ENCODE assay signal across 8 mouse cellular contexts in the genomic region with DNA sequence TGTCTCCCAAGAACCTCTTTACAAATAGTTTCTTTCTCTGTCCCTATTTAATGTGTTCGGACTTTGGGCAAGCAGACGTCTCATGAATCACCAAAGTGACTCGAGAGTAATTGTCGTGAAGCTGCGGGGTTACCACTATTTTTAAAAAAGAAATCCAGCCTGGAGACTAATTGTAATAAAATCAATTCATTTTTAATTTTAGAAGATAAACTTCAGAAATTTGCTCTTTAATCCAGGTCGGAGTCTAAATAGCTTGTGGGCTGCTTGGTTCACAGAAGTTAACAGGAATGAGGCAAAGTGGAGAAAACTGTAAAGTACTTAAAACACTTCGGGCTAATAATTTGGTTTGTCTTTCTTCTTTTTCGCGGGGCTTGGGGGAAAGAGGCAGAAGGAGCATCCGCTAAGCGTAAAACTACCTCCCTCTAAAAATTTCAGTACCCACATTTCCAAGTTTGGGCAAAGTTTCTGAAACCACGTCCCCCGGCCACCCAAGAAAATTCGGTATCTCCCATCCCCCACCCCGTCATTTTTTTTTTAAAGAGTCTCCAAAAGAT. TPM values are rescaled to one million over a fixed set of nuclear protein-coding genes. Genes with fewer than 3 reads are reported as not detected.
DNase-seq lines count a peak whose midpoint lies in the region; ATAC-seq lines count a peak whose summit lies in the region.

No protein-coding gene starts in this region.

- H3K9me3 ChIP-seq in lung, embryonic 15.5 days = no peaks in the 10 kb centered on the region
- no peaks in the 10 kb centered on the region for H3K9me3 ChIP-seq in forebrain, embryonic 11.5 days (ENCODE audit: control insufficient read depth, low read length)
- no peaks in the 10 kb centered on the region for H3K9me3 ChIP-seq in limb, embryonic 11.5 days (ENCODE audit: control insufficient read depth, low read length)
- no peaks in the 10 kb centered on the region for H3K9me3 ChIP-seq in neural tube, embryonic 15.5 days (replicated peaks)

- no peak for ATAC-seq in lung, embryonic 15.5 days (ENCODE audit: borderline replicate concordance, extremely low read depth, low FRiP score, low TSS enrichment)
- no peak for ATAC-seq in forebrain, embryonic 11.5 days (replicated peaks; ENCODE audit: low FRiP score)
- no peak for ATAC-seq in limb, embryonic 11.5 days (ENCODE audit: insufficient number of reproducible peaks, low FRiP score, low TSS enrichment, low read depth)
- no peak for ATAC-seq in neural tube, embryonic 15.5 days (ENCODE audit: low FRiP score)

- no peak overlapping the region for H3K27ac ChIP-seq in lung, embryonic 15.5 days
- no peak overlapping the region for H3K27ac ChIP-seq in forebrain, embryonic 11.5 days (ENCODE audit: low read depth, low read length)
- no peak overlapping the region for H3K27ac ChIP-seq in limb, embryonic 11.5 days (replicated peaks; ENCODE audit: low read depth, low read length)
- H3K27ac ChIP-seq in neural tube, embryonic 15.5 days (replicated peaks) = no peak overlapping the region

- 2% methylated on average over 15 of the region's 15 CpGs for WGBS in lung, embryonic 15.5 days
- 1% methylated on average over 15 of the region's 15 CpGs for WGBS in forebrain, embryonic 11.5 days
- under 1% methylated on average over 15 of the region's 15 CpGs for WGBS in limb, embryonic 11.5 days
- WGBS in neural tube, embryonic 15.5 days = 1% methylated on average over 15 of the region's 15 CpGs

- no peak for DNase-seq in lung, postnatal 4 days
- no peak for DNase-seq in forebrain, embryonic 11.5 days (ENCODE audit: low spot score)
- DNase-seq in limb, embryonic 11.5 days (ENCODE audit: low spot score) = no peak
- no peak for DNase-seq in layer of hippocampus, postnatal 14 days (ENCODE audit: low spot score in 2 of 2)
- no peak for DNase-seq in spleen, postnatal 36 days (ENCODE audit: low spot score in 2 of 2)
- no peak for DNase-seq in ovary, postnatal 14 days (ENCODE audit: low spot score)

- peaks cover 36% of the 10 kb centered on the region for H3K4me1 ChIP-seq in lung, embryonic 15.5 days
- peaks cover 7% of the 10 kb centered on the region for H3K4me1 ChIP-seq in forebrain, embryonic 11.5 days (replicated peaks; ENCODE audit: control insufficient read depth, insufficient read depth, low read length)
- peaks cover 3% of the 10 kb centered on the region; the same call in 1 of the 2 replicates for H3K4me1 ChIP-seq in limb, embryonic 11.5 days (ENCODE audit: control insufficient read depth, insufficient read depth, low read length)
- H3K4me1 ChIP-seq in neural tube, embryonic 15.5 days = peaks cover 44% of the 10 kb centered on the region

- H3K36me3 ChIP-seq in lung, embryonic 15.5 days = no peaks in the 10 kb centered on the region
- H3K36me3 ChIP-seq in forebrain, embryonic 11.5 days (ENCODE audit: control insufficient read depth, insufficient read depth, low read length) = no peaks in the 10 kb centered on the region
- no peaks in the 10 kb centered on the region for H3K36me3 ChIP-seq in limb, embryonic 11.5 days (ENCODE audit: control insufficient read depth, insufficient read depth, low read length)
- no peaks in the 10 kb centered on the region for H3K36me3 ChIP-seq in neural tube, embryonic 15.5 days

- no peak overlapping the region for H3K9ac ChIP-seq in lung, embryonic 15.5 days
- peak overlapping the region; percentile 56 for H3K9ac ChIP-seq in forebrain, embryonic 11.5 days (ENCODE audit: low read length)
- no peak overlapping the region for H3K9ac ChIP-seq in limb, embryonic 11.5 days (ENCODE audit: low read length)
- H3K9ac ChIP-seq in neural tube, embryonic 15.5 days (replicated peaks) = peak overlapping the region; percentile 46; the same call in 1 of the 2 replicates

- H3K4me3 ChIP-seq in lung, embryonic 15.5 days = peak overlapping the region; percentile 56
- peak overlapping the region; percentile 54 for H3K4me3 ChIP-seq in forebrain, embryonic 11.5 days (ENCODE audit: low read depth, low read length)
- peak overlapping the region; percentile 49 for H3K4me3 ChIP-seq in limb, embryonic 11.5 days (ENCODE audit: low read depth, low read length)
- H3K4me3 ChIP-seq in neural tube, embryonic 15.5 days (replicated peaks) = peak overlapping the region; percentile 58

- H3K4me2 ChIP-seq in lung, embryonic 15.5 days = peak overlapping the region; percentile 100
- peak overlapping the region; percentile 90 for H3K4me2 ChIP-seq in forebrain, embryonic 11.5 days (ENCODE audit: low read depth, low read length, severe bottlenecking)
- peak overlapping the region; percentile 93; the same call in 1 of the 2 replicates for H3K4me2 ChIP-seq in limb, embryonic 11.5 days (ENCODE audit: low read depth, severe bottlenecking)
- H3K4me2 ChIP-seq in neural tube, embryonic 15.5 days = peak overlapping the region; percentile 99

- H3K27me3 ChIP-seq in lung, embryonic 15.5 days = peaks cover 72% of the 10 kb centered on the region
- H3K27me3 ChIP-seq in forebrain, embryonic 11.5 days (ENCODE audit: control insufficient read depth, insufficient read depth, low read length) = peaks cover 16% of the 10 kb centered on the region
- H3K27me3 ChIP-seq in limb, embryonic 11.5 days (ENCODE audit: control insufficient read depth, insufficient read depth, low read length) = peaks cover 30% of the 10 kb centered on the region
- peaks cover 34% of the 10 kb centered on the region for H3K27me3 ChIP-seq in neural tube, embryonic 15.5 days (replicated peaks)

RNA-seq across cellular contexts. Expression of a gene that starts 1.1 kb away (rescaled TPM):
- 2.5 and 3.3 TPM in 2 replicates for polyA plus RNA-seq in lung, embryonic 15.5 days (2015; fragmentation: Nextera tagmentation; extraction: Ambion mirVana)
- 27.7 and 33.7 TPM in 2 replicates for polyA plus RNA-seq in forebrain, embryonic 11.5 days (2014; fragmentation: Nextera tagmentation; extraction: Ambion mirVana)
- 11.3 and 12.8 TPM in 2 replicates for polyA plus RNA-seq in limb, embryonic 11.5 days (2014; fragmentation: Nextera tagmentation; extraction: Ambion mirVana)
- 6.4 and 20.7 TPM in 2 replicates for polyA plus RNA-seq in neural tube, embryonic 15.5 days (2015; fragmentation: Nextera tagmentation; extraction: Ambion mirVana)
- total RNA-seq in layer of hippocampus, postnatal 14 days (2021) = 1 to 10 TPM in 1 of 2 experiments, under 1 TPM in 1; 0.74 to 1.1 TPM

Comparison
In these comparisons a context has a peak if more than half of its experiments do, and no peak if none do; other contexts are left out.
1. H3K9ac ChIP-seq: peak in forebrain, embryonic 11.5 days (single experiment) and neural tube, embryonic 15.5 days (single experiment); none in lung, embryonic 15.5 days (single experiment) and limb, embryonic 11.5 days (single experiment).
2. Peak in every context shown above with its lines, with median percentiles within 50 percentile points of each other: H3K4me2 ChIP-seq and H3K4me3 ChIP-seq.